Mouse (Mus musculus) heart, embryonic 13.5 days (tissue): ENCODE data around the gene Gtpbp3. TPM values are rescaled to one million over a fixed set of nuclear protein-coding genes. Genes with fewer than 3 reads are reported as not detected.
A peak's percentile ranks its signal among the peaks of the same experiment; 100 is the strongest.

Source experiments
- ATAC-seq: fragments of 200-750 bp; cut with Nextera tagmentation; 2 replicates; pipeline ENCODE4 v1.8.0; 2017; ENCODE audit warnings: moderate TSS enrichment; ENCODE audit not compliant: insufficient number of reproducible peaks, low FRiP score, low TSS enrichment; ENCODE audit errors: extremely low read depth
- H3K27ac ChIP-seq: fragments of 300-500 bp; sonication (generic); replicated peaks from 2 replicates; pipeline ENCODE4 v1.5.1; 2015; ENCODE audit warnings: moderate library complexity, mild to moderate bottlenecking, inconsistent platforms
- H3K27me3 ChIP-seq: fragments of 300-500 bp; sonication (generic); replicated peaks from 2 replicates; pipeline ENCODE4 v1.6.1; 2015; ENCODE audit warnings: mild to moderate bottlenecking, inconsistent platforms
- H3K36me3 ChIP-seq: fragments of 300-500 bp; sonication (generic); 2 replicates; pipeline ENCODE4 v1.6.1; 2015; ENCODE audit warnings: mild to moderate bottlenecking, inconsistent platforms
- H3K4me1 ChIP-seq: fragments of 300-500 bp; sonication (generic); 2 replicates; pipeline ENCODE4 v1.6.1; 2015; ENCODE audit warnings: inconsistent platforms
- H3K4me2 ChIP-seq: fragments of 300-500 bp; sonication (generic); 2 replicates; pipeline ENCODE4 v1.6.1; 2015; ENCODE audit warnings: inconsistent platforms, mild to moderate bottlenecking, moderate library complexity
- H3K4me3 ChIP-seq: fragments of 300-500 bp; sonication (generic); 2 replicates; pipeline ENCODE4 v1.5.1; 2015; ENCODE audit warnings: moderate library complexity, mild to moderate bottlenecking, inconsistent platforms
- H3K9ac ChIP-seq: fragments of 300-500 bp; sonication (generic); 2 replicates; pipeline ENCODE4 v1.6.1; 2015; ENCODE audit warnings: inconsistent platforms, mild to moderate bottlenecking, moderate library complexity
- H3K9me3 ChIP-seq: fragments of 300-500 bp; sonication (generic); 2 replicates; pipeline ENCODE4 v1.6.1; 2016; ENCODE audit warnings: inconsistent platforms
- WGBS: fragments of 180-500 bp; shearing (Covaris S2); methylation state at CpG from one replicate; pipeline ENCODE4 v1.1.7; 2015; ENCODE audit warnings: mixed read lengths; 5-methylcytosine and 5-hydroxymethylcytosine counted together
- polyA plus RNA-seq: library from polyadenylated mRNA; unstranded; fragments of >200 nt; fragmentation: Nextera tagmentation; extraction: Ambion mirVana; gene quantifications from 2 replicates; pipeline ENCODE4 v1.2.1, GENCODE M21; 2015

The Gtpbp3 gene
- polyA plus RNA-seq: 11.6 and 12.6 TPM in 2 replicates

- H3K27ac ChIP-seq: peak within 1 kb of the TSS; percentile 92
- ATAC-seq: no peak
- WGBS: 1% methylated on average over 33 of the region's 33 CpGs
Observed at GRCm38 (mm10) chr8:71487691-71488445, at the start of gene Gtpbp3. Gene Gtpbp3 (plus strand): TSS chr8:71488103.

GRCm38 (mm10) chr8:71441404-71441803 is 46.5 kb upstream of the Gtpbp3 start:
- WGBS: under 1% methylated on average over 7 of the region's 7 CpGs

More at GRCm38 (mm10) chr8:71487691-71488445, at the start of gene Gtpbp3:
- Histone ChIP-seq H3K4me3 (peak within 1 kb of the TSS; percentile 79), H3K27me3 (peaks cover 6% of the 10 kb centered on the region; the same call in 1 of the 2 replicates), H3K4me1 (peaks cover 25% of the 10 kb centered on the region), H3K9me3 (no peaks in the 10 kb centered on the region), H3K4me2 (peak within 1 kb of the TSS; percentile 99), H3K36me3 (peaks cover 33% of the 10 kb centered on the region), H3K9ac (peak within 1 kb of the TSS; percentile 91)

GRCm38 (mm10) chr8:71445096-71445495 is 42.8 kb upstream of the Gtpbp3 start:
- H3K36me3 ChIP-seq: no peaks in the 10 kb centered on the region
- H3K9ac ChIP-seq: no peak overlapping the region
- no peak for ATAC-seq
- WGBS: 72% methylated on average over 7 of the region's 7 CpGs
- H3K27ac ChIP-seq: no peak overlapping the region
- no peak overlapping the region for H3K4me2 ChIP-seq
- H3K27me3 ChIP-seq: peaks cover 36% of the 10 kb centered on the region
- no peaks in the 10 kb centered on the region for H3K4me1 ChIP-seq
- no peaks in the 10 kb centered on the region for H3K9me3 ChIP-seq
- no peak overlapping the region for H3K4me3 ChIP-seq

More at GRCm38 (mm10) chr8:71441404-71441803, 46.5 kb upstream of the Gtpbp3 start:
- H3K4me1 ChIP-seq: no peaks in the 10 kb centered on the region
- H3K36me3 ChIP-seq: no peaks in the 10 kb centered on the region
- H3K27me3 ChIP-seq: peaks cover 45% of the 10 kb centered on the region
- no peak overlapping the region for H3K4me2 ChIP-seq
- H3K27ac ChIP-seq: no peak overlapping the region
- H3K4me3 ChIP-seq: no peak overlapping the region
- ATAC-seq: no peak
- no peak overlapping the region for H3K9ac ChIP-seq
- H3K9me3 ChIP-seq: no peaks in the 10 kb centered on the region

- 54% methylated on average over 4 of the region's 4 CpGs for WGBS
- no peak overlapping the region for H3K4me3 ChIP-seq
- no peak overlapping the region for H3K9ac ChIP-seq
- H3K27me3 ChIP-seq: peaks cover 12% of the 10 kb centered on the region
- H3K9me3 ChIP-seq: no peaks in the 10 kb centered on the region
- no peak overlapping the region for H3K4me2 ChIP-seq
- H3K4me1 ChIP-seq: no peaks in the 10 kb centered on the region
- no peak overlapping the region for H3K27ac ChIP-seq
- no peak for ATAC-seq
- no peaks in the 10 kb centered on the region for H3K36me3 ChIP-seq
Observed at GRCm38 (mm10) chr8:71451337-71451736, 36.6 kb upstream of the Gtpbp3 start.

- ATAC-seq: no peak
- H3K4me3 ChIP-seq: no peak overlapping the region
- peaks cover 12% of the 10 kb centered on the region for H3K27me3 ChIP-seq
- H3K27ac ChIP-seq: no peak overlapping the region
- peaks cover 2% of the 10 kb centered on the region for H3K36me3 ChIP-seq
- no peaks in the 10 kb centered on the region for H3K9me3 ChIP-seq
- WGBS: 49% methylated on average over 11 of the region's 11 CpGs
- 0 out of 2 replicates have a peak, but pooled peaks cover under 1% of the 10 kb centered on the region for H3K4me1 ChIP-seq
- H3K4me2 ChIP-seq: no peak overlapping the region
- no peak overlapping the region for H3K9ac ChIP-seq
Observed at GRCm38 (mm10) chr8:71451777-71452176, 36.1 kb upstream of the Gtpbp3 start.

- no peak for ATAC-seq
- H3K27me3 ChIP-seq: peaks cover 12% of the 10 kb centered on the region
- H3K36me3 ChIP-seq: peaks cover 11% of the 10 kb centered on the region
- no peak overlapping the region for H3K9ac ChIP-seq
- no peak overlapping the region for H3K4me2 ChIP-seq
- H3K4me1 ChIP-seq: 0 out of 2 replicates have a peak, but pooled peaks cover 4% of the 10 kb centered on the region
- 72% methylated on average over 2 of the region's 2 CpGs for WGBS
- H3K9me3 ChIP-seq: no peaks in the 10 kb centered on the region
- no peak overlapping the region for H3K27ac ChIP-seq
- H3K4me3 ChIP-seq: no peak overlapping the region
Observed at GRCm38 (mm10) chr8:71452669-71453068, 35.2 kb upstream of the Gtpbp3 start.

- 73% methylated on average over 8 of the region's 8 CpGs for WGBS
- 0 out of 2 replicates have a peak, but pooled peaks cover 4% of the 10 kb centered on the region for H3K4me1 ChIP-seq
Observed at GRCm38 (mm10) chr8:71454668-71455067, 33.2 kb upstream of the Gtpbp3 start.

GRCm38 (mm10) chr8:71456906-71457305 is 31.0 kb upstream of the Gtpbp3 start:
- no peak overlapping the region for H3K4me2 ChIP-seq
- peaks cover 51% of the 10 kb centered on the region for H3K36me3 ChIP-seq
- no peaks in the 10 kb centered on the region for H3K9me3 ChIP-seq
- no peak overlapping the region for H3K4me3 ChIP-seq
- H3K27me3 ChIP-seq: peaks cover 22% of the 10 kb centered on the region
- no peak overlapping the region for H3K27ac ChIP-seq
- peak; percentile 17; the same call in 1 of the 2 replicates for ATAC-seq
- peaks cover 8% of the 10 kb centered on the region; the same call in 1 of the 2 replicates for H3K4me1 ChIP-seq
- no peak overlapping the region for H3K9ac ChIP-seq
- whole genome bisulfite sequencing: 32% methylated on average over 22 of the region's 22 CpGs

More at GRCm38 (mm10) chr8:71454668-71455067, 33.2 kb upstream of the Gtpbp3 start:
- H3K27me3 ChIP-seq: peaks cover 12% of the 10 kb centered on the region; the same call in 1 of the 2 replicates
- H3K36me3 ChIP-seq: peaks cover 30% of the 10 kb centered on the region
- no peak overlapping the region for H3K27ac ChIP-seq
- no peak overlapping the region for H3K4me3 ChIP-seq
- no peak for ATAC-seq
- no peaks in the 10 kb centered on the region for H3K9me3 ChIP-seq
- H3K4me2 ChIP-seq: no peak overlapping the region
- H3K9ac ChIP-seq: no peak overlapping the region

- H3K4me3 ChIP-seq: no peak overlapping the region
- no peak overlapping the region for H3K9ac ChIP-seq
- H3K36me3 ChIP-seq: peaks cover 51% of the 10 kb centered on the region
- ATAC-seq: no peak
- H3K27me3 ChIP-seq: peaks cover 20% of the 10 kb centered on the region
- peaks cover 17% of the 10 kb centered on the region for H3K4me1 ChIP-seq
- WGBS: 71% methylated on average over 20 of the region's 20 CpGs
- no peaks in the 10 kb centered on the region for H3K9me3 ChIP-seq
- no peak overlapping the region for H3K27ac ChIP-seq
- no peak overlapping the region for H3K4me2 ChIP-seq
Observed at GRCm38 (mm10) chr8:71457659-71458270, 30.1 kb upstream of the Gtpbp3 start.

GRCm38 (mm10) chr8:71460716-71461115 is 27.2 kb upstream of the Gtpbp3 start:
- WGBS: 83% methylated on average over 6 of the region's 6 CpGs
- peaks cover 34% of the 10 kb centered on the region for H3K4me1 ChIP-seq
- H3K9me3 ChIP-seq: no peaks in the 10 kb centered on the region
- H3K27ac ChIP-seq: no peak overlapping the region
- H3K4me2 ChIP-seq: no peak overlapping the region
- peaks cover 17% of the 10 kb centered on the region for H3K27me3 ChIP-seq
- H3K4me3 ChIP-seq: no peak overlapping the region
- peaks cover 52% of the 10 kb centered on the region for H3K36me3 ChIP-seq
- no peak overlapping the region for H3K9ac ChIP-seq
- ATAC-seq: no peak

- Histone ChIP-seq H3K4me1 (peaks cover 40% of the 10 kb centered on the region), H3K4me2 (no peak overlapping the region), H3K9ac (0 out of 2 replicates have a peak overlapping the region, but pooled peaks have one; percentile 34), H3K27ac (no peak overlapping the region), H3K9me3 (no peaks in the 10 kb centered on the region), H3K36me3 (peaks cover 58% of the 10 kb centered on the region), H3K4me3 (no peak overlapping the region), H3K27me3 (peaks cover 17% of the 10 kb centered on the region)
- 65% methylated on average over 47 of the region's 47 CpGs for WGBS
- ATAC-seq: no peak
Observed at GRCm38 (mm10) chr8:71461152-71461840, 26.6 kb upstream of the Gtpbp3 start.
